Mouse (Mus musculus) layer of hippocampus, postnatal 14 days (tissue): Measurements from ENCODE around the gene Keap1. TPM values are rescaled to one million over a fixed set of nuclear protein-coding genes. Genes with fewer than 3 reads are reported as not detected.
"Not testable (repeated sequence)": the region's sequence is repeated elsewhere in the genome, so short reads cannot be mapped to it uniquely, and the experiment has no call there.

Source experiments
- DNase-seq, 2 experiments: peaks; one replicate each; pipeline ENCODE4 v3.0.0; 2021 to 2022; ENCODE audit warnings: low spot score in 2 of 2, mixed read lengths in 1 of 2
- long read RNA-seq, 2 experiments: library from polyadenylated mRNA; stranded (forward); transcript quantifications; one replicate each; pipeline ENCODE4 v2.0.0; 2021
- total RNA-seq, 2 experiments: library from RNA; stranded (reverse); gene quantifications; 2 replicates each; pipeline ENCODE4 v1.2.3; 2021

Keap1 gene
- total RNA-seq, result 10 to 100 TPM; 52.5 to 55.7 TPM
- long read RNA-seq, experiment 1, transcript Keap1-201 (6 exons, 3,172 nt), result major isoform, 11 of 31 reads
- long read RNA-seq, experiment 1, partial matches to known transcripts, result 6 of 31 reads
- long read RNA-seq, experiment 1, other reads (novel, unspliced or antisense), result 6 of 31 reads
- long read RNA-seq, experiment 2, transcript Keap1-201 (6 exons, 3,172 nt), result major isoform, 11 of 37 reads
- long read RNA-seq, experiment 2, partial matches to known transcripts, result 7 of 37 reads
- long read RNA-seq, experiment 2, other reads (novel, unspliced or antisense), result 10 of 37 reads

DNA sequence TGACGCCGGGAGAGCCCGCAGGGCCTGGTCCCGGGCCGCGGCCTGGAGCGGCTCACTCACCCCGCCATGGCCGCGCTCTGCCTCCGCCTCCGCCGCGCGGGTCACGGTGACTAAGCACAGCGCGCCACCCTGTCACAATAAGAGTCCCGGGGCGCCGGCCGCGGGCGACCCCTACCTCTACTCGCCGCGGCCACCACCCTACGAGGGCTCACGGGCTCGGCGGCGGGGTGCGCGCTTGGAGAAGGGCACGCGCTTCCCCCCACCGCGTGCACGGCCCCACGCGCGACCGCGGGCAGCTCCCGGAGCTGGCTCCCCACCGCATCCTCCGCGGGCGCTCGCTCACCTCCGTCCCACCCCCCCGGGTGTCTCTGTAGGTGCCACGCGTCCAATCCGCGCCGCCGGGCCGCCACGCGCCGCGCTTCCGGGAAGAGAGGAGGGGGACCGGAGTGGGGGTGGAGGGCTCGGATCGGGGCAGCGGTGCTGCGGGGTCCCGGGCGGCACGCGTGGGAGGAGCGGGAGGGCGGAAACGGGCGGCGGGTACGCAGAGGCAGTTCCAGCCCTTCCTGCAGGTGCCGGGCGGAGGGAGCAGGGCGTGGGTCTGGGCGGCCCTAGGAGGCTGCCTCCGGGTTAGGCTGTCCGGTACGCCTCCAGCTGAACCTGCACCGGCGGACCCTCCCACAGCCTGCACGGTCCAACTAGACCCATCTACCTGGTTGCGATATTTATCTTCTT is at the start of gene Keap1:
Gene Keap1 (minus strand): TSS at position 629 of the 732 bp plus-strand sequence.
- DNase-seq, result peak; percentile 70 to 73

DNA sequence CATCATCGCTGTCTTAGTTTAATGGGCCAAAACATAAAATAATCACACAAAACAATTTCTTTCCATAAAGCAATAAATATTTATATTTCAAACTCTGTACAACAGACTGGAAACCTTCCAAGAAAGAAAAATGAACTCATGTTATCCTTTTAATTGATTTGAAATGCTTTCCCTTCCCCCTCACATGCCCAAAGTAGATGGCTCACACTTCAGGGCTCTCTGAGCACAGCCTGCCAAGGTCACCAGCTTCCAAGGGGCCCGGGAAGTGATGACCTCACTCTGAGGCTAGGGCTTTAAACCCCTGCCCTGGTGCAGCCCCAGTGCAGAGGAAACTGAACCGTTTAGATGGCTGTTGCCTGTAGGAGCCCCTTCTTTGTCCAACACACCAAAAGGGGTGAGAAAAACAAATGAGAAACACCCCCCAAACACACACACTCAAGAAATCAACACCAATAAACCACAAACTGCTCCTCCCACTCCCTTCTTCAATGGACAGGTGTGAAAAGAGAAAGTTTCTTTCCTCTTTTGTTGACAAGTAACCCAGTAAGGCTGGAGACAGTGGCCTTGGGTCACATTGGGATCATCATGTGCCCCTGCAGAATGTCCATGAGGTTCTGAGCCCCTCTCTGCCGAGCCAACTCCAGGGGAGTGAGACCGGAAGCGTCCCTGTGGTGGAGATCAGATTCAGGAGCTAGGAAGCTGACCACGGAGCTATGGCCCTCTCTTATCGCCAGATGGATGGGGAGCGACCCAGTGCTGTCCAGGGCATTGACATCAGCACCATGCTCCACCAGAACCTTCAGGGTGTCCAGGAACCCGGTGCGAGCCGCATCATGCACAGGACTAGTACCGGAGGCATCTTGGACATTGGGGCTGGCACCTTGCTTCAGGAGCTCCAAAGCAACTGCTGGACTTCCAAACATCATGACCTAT is 49.5 kb upstream of the Keap1 start:
- no peak for DNase-seq

DNA sequence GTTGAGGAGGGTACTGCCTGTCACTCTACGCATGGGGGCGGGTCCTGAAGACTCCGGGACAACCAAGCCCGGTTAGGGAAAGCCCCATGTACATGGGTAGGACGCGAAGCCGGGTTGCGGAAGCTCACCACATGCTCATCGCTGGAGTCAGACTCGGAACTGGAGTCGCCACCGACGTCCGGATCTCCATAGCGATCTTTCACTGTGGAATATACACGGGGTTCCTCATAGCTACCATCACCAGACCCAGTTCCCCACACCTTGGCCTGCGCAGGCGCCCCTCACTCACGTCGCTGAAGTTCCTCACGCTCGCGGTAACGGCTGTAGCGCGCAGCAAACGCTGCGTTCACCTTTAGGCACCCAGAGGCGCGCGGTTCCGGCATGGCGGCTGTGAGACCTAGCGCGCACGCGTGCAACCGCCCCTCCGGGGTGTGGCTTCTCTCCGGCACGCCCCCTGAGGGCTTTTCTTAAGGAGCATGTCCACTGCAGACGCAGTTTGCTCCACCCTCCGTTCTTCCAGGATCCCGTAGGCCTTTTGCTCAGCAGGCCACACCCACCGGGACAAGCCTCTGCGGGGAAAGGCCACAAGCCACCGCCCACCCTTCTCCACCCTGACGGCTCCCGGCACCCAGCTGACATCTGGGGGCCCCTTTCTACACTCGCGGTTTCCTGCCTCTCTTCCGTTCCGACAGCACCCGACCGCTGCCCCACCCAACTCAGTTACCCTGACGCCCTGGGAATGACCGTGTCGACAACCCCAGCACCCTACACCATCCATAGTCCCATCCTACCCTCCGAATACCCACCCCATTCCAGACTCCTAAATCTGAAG is 48.6 kb upstream of the Keap1 start, which contains the start of gene Kri1:
Gene Kri1 (minus strand): TSS at position 399 of the 832 bp plus-strand sequence.
- peak; percentile 93 to 97 for DNase-seq

DNA sequence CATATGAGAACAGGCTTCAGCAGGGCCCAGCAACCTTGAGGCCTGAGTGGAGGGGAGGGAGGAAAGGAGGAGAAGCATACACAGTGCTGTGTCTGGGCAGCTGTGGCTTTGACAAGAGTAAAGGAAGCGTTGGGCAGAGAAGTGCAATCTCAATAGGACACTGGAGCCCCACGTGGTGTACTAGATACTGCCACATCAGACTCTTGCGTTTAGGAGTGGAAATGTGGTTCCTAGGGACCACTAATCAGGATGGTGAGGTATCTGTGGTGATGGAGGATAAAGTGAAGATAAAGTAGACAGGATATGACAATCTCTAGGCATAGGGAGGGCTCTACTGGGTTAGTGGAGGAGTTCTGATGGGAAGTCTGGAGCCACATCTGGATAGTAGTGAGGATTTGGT is 47.6 kb upstream of the Keap1 start:
- no peak for DNase-seq

DNA sequence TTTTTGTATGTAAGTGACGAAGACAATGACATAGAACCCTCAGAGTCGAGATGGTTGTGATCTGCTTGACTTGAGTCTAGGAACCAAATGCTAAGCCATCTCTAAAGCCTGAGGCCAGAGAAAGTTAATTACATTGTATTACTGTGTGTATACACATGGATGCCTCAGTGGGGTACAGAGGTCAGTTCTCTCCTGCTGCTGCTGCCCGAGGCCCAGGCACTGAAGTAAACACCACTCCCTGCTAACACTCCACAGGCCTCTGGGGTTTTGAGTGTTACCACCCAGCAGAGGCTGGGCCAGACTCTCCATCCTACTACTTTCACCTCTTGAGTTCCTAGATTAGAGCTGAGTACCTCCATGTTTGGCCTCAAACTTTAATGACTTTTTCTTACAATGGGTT is 44.8 kb upstream of the Keap1 start:
- DNase-seq, result no peak

DNA sequence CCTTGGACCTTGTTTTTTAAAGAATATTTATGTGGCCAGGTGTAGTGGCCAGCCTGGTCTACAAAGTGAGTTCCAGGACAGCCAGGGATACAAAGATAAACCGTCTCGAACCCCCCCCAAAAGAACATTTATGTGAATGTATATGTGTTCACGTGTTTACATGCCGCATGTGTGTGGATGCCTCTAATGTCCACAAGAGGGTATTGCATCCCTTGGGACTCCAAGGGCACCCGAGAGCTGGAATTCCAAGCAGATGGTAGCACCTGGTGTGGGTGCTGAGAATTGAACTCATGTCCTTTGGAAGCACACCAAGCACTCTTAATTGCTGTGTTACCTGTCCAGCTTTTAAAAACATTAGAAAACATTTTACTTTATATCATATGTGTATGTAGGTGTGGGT is 44.4 kb upstream of the Keap1 start:
- DNase-seq, result no peak

DNA sequence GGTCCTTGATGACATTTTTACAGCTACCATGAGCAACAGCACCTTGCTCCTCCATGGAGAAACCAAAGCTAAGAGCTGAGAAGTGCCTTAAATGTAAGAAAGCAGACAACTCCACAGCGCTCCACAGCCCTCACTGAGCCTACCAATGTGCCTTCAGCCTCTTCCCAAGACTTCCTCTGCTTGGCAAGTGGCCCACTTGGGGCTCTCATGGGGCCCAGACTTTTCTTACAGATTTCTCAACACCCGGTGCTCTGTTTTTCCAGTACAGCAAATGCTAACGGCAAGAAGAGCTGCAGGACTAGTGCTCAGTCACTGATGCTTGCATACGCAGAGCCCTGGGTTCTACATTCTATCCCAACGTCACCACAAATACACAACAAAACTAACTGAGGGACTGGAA is 38.6 kb upstream of the Keap1 start:
- no peak for DNase-seq

DNA sequence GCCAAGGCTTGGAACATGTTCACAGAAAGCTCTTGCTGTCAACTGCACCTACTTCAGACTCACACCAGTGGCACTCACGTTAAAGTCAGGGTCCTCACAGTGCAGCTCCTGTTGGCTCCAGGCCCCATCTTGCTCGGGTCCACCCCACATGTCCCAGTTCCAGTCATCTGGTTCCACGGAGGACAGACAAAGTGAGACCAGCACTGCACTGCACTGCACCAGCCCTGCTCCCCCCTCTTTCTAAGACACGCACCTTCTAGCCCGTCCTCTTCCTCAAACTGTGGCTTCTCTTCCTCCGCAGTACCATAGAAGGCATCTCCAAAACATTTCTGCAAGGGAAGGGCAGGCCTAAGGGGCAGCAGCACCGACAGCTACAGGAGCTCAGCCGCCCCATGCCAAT is 37.1 kb upstream of the Keap1 start:
- DNase-seq, result no peak

DNA sequence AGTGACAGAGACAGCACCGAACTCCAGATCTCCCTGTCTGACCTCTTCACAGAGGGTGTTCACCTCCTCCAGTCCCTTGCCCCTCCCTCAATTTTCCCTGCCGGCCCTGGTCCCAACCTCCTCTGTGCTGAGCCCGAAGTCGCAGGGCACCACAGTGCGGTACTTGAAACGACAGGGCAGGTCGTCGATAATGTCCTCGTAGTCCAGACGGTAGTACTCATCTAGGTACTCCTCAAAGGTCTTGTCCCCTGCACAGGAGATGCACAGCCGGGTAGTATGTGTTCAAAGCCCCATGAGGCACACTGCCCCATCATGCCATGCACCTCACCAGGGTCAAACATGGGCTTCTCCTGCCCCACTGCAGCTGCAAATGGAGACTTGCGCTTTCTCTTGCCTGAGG is 36.6 kb upstream of the Keap1 start:
- DNase-seq, result no peak

DNA sequence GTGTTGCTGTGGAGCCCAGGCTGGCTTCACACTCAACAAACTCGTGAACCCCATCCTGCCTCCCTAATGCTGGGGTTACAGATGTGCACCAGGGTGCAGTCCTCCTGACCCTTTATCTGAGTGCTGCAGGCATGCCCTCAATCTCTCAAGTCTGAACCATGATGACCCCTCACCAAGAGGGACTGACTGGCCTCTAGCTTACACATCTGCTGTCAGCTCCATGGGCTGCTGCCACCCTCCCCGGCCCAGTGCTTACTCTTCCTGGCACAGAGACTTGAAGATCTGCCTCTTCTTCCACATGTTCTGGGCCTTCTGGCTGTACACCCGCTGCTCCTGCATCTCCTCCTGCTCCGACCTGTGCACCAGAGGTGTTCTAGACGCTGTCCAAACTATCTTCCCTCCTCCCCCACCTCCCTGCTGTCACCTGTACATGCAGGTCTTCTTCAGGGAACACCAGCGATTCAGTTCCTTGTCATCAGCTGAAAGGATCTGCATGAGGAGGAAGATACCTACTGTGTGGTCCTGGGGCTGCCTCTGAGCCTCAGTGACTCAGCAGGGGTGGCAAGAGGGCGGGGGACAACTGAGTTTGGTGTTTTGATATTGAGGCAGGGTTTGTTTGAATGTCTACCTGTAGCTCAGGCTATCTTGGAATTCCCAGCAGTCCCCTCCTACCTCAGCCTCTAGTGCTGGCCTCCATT is 36.0 kb upstream of the Keap1 start:
- no peak for DNase-seq

DNA sequence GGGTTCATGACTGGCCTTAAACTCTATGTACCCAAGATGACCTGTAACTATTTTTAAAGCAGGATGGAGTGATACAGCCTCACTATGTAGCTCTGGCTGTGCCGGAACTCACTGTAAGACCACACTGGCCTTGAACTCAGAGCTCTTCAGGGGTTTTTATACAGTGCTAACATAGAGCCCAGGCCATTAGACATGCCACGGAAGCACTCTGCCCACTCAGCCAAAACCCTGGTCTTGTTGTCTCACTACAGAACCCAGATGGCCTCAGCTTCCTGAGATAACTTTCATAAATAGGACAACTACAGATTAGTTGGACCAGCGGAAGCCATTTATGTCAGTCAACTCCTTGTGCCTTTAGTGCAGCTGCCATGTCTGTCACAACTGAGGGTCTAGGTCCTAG is 35.2 kb upstream of the Keap1 start:
- no peak for DNase-seq

DNA sequence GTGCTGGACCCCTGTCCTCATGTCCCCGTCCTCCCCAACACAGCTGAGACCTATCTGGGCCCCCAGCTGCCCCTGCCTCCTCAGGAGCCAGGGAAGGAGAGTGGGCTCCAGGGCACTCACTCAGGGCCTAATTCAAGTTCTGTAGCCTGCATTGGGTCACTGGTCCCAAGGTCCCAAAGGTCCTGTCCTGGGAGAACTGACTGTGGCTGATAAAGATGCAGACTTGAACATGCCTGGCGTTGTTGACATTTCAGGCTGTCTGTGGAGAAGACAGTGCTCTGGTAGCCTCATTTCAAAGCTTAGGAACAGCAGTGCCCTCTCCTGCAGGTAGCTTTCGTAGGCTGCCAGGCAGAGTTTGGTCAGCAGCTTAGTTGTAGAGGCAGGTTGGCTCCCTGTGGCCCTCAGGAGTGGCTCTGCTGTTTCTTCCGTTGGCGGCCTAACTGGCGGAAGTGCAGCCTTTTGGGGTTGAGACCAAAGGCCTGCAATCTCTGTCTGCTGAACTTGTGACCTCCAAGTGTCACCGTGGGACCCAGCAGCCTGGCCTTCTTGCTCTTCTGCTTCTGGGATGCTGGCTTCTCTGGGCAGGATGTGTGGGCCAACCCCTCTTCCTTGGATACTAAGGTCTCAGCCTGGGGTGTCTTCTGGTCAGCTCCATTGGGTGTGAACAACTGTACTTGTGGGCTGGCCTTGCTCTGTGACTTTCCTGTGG is 34.5 kb upstream of the Keap1 start:
- DNase-seq, result no peak

DNA sequence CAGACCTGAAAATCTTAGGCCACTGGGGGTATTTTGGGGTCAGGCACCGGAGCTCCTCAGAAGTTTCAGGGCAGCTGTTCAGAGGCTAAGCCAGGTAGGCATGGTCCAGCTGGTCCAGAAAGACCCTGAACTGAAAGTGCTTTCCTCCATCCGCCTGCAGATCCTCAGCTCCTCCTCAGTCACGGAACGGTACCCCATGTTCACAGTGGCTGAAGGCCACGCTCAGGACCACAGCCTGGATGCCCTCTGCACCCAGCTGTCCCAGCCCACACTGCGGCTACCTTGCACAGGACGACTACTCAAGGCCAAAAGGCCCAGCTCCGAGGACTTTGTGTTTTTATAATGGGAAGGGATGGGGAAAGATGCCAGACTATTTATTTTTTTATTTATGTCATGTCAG is 33.9 kb upstream of the Keap1 start:
- DNase-seq, result no peak

DNA sequence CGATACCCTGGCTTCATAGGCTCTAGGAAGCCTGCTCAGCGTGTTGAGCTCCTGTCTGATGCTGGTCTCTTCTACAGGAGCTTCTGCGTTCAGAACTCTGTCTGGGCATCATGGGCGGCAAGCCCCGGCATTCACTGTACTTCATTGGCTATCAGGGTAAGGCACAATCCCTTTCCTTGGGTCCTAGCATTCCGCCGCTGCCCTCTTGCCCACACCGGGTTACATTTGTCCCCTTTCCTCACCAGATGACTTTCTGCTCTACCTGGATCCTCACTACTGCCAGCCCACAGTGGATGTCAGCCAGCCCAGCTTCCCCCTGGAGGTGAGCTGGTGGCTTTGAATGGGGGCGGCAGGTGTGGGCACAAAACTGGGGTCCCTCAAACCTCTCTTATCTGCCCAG is 33.2 kb upstream of the Keap1 start:
- no peak for DNase-seq

DNA sequence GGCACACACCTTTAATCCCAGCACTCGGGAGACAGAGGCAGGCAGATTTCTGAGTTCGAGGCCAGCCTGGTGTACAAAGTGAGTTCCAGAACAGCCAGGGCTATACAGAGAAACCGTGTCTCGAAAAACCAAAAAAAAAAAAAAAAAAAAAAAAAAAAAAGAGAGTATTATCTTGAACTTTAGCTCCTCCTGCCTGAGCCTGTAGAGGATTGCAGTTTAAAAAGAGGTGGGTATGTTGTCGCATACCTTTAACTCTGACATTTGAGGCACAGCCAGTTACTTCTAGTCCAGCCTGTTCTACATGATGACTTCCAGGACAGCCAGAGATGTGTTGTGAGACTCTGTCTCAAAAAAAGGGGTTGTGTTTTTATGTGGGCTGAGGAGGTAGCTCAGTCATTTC is 30.4 kb upstream of the Keap1 start:
- DNase-seq, result not testable (repeated sequence)

DNA sequence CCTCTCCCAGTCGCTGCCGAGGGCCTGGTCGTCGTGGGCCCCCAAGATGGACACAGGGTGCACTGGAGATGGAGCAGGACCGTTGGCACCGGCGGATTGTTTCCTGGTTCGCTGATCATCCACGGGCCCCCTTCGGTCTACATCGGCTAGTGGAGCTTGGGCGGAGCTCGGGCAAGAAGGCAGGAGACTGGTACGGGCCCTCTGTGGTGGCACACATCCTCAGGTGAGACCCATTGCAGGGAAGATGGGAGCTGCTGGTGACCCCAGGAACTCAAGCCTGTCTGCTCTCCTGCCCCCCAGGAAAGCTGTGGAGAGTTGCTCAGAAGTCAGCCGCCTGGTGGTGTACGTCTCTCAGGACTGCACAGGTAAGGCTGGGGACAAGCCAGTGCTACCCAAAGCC is 29.1 kb upstream of the Keap1 start:
- no peak for DNase-seq

DNA sequence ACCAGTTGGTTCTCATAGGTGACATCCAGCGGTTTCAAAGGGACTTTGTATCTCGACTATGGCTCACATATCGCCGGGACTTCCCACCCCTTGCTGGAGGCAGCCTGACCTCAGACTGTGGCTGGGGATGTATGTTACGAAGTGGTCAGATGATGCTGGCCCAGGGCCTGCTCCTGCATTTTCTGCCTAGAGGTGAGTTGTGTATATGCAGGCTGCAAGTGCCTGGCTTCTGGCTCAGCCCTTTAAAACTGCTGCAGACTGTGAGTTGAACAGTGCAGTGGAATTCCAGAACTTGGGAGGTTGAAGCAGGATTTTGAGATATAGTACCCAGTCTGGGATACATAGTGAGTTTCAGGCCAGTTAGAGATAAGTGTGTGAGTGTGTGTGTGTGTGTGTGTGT is 27.7 kb upstream of the Keap1 start:
- no peak for DNase-seq

DNA sequence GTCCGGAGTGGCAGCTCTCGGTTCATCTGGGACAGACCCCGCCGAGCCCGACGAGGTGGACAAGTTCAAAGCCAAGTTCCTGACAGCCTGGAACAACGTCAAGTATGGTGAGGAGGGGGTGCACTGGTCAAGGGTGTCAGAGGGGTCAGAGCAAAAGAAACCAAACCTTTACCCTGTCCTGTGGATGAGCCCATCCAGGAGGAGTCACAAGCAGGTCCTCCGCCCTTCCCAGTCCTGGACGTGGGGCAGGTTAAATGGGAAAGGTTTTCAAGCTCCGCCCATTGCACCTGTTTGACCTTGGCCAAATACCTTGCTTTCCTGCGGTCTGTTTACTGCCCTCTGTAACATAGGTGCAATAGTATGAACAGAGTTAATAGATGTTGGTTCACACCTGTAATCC is 26.4 kb upstream of the Keap1 start:
- no peak for DNase-seq

DNA sequence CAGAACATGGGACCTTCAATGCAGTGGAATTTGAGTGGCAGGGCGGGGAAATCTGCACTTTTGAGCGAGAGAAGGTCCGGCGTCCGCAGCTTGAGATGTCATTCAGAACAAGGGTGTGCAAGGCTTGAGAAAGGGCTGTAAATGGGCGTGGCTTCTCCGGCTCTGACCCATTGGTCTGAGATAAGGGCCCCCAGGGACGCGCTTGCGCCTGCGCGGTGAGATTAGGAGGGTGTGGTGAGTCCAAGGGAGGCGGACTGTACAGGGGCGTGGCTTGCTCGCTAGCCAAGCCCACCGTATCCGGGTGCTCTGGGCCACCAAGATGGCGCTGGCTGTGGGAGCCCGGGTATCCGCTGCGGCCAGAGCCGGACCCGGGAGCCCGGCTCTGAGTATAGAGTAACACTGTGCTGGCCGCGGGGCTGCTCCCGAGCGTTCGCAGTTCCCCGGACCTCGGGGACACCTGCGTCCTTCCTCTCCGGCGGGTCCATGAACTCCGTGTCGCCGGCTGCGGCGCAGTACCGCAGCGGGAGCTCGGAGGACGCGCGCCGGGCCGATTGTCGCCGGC is 25.9 kb upstream of the Keap1 start, which contains the start of gene Atg4d:
Gene Atg4d (plus strand): TSS at position 294 of the 562 bp plus-strand sequence.
- peak; percentile 92 to 97 for DNase-seq
